Mouse (Mus musculus) embryonic facial prominence, embryonic 14.5 days (tissue): ENCODE data around the gene Capn13. TPM values are rescaled to one million over a fixed set of nuclear protein-coding genes. Genes with fewer than 3 reads are reported as not detected.
"Not testable (repeated sequence)": the region's sequence is repeated elsewhere in the genome, so short reads cannot be mapped to it uniquely, and the experiment has no call there.

Experiments
- ATAC-seq: fragments of 200-750 bp; cut with Nextera tagmentation; 2 replicates; pipeline ENCODE4 v1.8.0; 2017; ENCODE audit warnings: low read depth, moderate number of reproducible peaks, moderate TSS enrichment
- DNase-seq: peaks from one replicate; pipeline ENCODE4 v3.0.0-alpha.2; 2015; ENCODE audit warnings: low spot score
- H3K27ac ChIP-seq: fragments of 300-500 bp; sonication (generic); replicated peaks from 2 replicates; pipeline ENCODE4 v1.5.1; 2014; ENCODE audit warnings: low read depth, mild to moderate bottlenecking, low read length, moderate library complexity
- H3K27me3 ChIP-seq: fragments of 300-500 bp; sonication (generic); replicated peaks from 2 replicates; pipeline ENCODE4 v1.6.1; 2014; ENCODE audit warnings: low read length; ENCODE audit not compliant: control insufficient read depth, insufficient read depth
- H3K36me3 ChIP-seq: fragments of 300-500 bp; sonication (generic); 2 replicates; pipeline ENCODE4 v1.6.1; 2014; ENCODE audit warnings: low read length, mixed read lengths; ENCODE audit not compliant: control insufficient read depth, insufficient read depth
- H3K4me1 ChIP-seq: fragments of 300-500 bp; sonication (generic); 2 replicates; pipeline ENCODE4 v1.6.1; 2014; ENCODE audit warnings: antibody characterized with exemption, low read length; ENCODE audit not compliant: control insufficient read depth, insufficient read depth
- H3K4me2 ChIP-seq: fragments of 300-500 bp; sonication (generic); 2 replicates; pipeline ENCODE4 v1.6.1; 2014; ENCODE audit warnings: low read depth, mild to moderate bottlenecking, low read length, moderate library complexity, mixed read lengths
- H3K4me3 ChIP-seq: fragments of 300-500 bp; sonication (generic); 2 replicates; pipeline ENCODE4 v1.5.1; 2014; ENCODE audit warnings: low read depth, mild to moderate bottlenecking, low read length
- H3K9ac ChIP-seq: fragments of 300-500 bp; sonication (generic); 2 replicates; pipeline ENCODE4 v1.6.1; 2014; ENCODE audit warnings: low read depth, mild to moderate bottlenecking, low read length, moderate library complexity, mixed read lengths
- H3K9me3 ChIP-seq: fragments of 300-500 bp; sonication (generic); 2 replicates; pipeline ENCODE4 v1.6.1; 2016; ENCODE audit warnings: low read length; ENCODE audit not compliant: control insufficient read depth
- WGBS: fragments of 180-500 bp; shearing (Covaris S2); extraction: QIAGEN DNeasy Blood & Tissue Kit; methylation state at CpG from one replicate; pipeline ENCODE4 v1.1.7; 2014; 5-methylcytosine and 5-hydroxymethylcytosine counted together
- polyA plus RNA-seq: library from polyadenylated mRNA; unstranded; fragments of >200 nt; fragmentation: Nextera tagmentation; extraction: Ambion mirVana; gene quantifications from 2 replicates; pipeline ENCODE4 v1.2.1, GENCODE M21; 2014

Capn13 gene
- polyA plus RNA-seq, 1 experiment from 2014 or later: 0.08 TPM

DNA sequence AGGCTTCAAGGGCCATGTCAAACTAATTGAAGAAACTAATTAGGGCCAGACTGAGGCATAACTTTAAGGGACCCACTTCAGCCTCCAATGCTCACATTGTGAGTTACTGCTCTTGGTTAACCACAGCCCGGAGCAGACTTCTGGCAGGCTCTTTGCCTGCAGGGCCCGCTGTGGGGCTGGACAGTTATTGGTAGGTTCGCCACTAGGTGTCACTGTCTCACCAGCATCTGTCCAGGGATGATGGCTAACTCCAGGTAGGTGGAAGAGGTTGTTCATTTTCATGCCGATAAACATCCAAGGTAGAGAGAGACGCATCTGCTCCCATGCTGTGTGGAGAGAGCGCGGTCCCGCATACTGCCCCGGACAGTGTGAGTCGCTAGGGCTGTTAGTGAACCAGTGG lies 98.6 kb downstream of the Capn13 start:
- Histone ChIP-seq H3K4me1 (no peaks in the 10 kb centered on the region), H3K9me3 (no peaks in the 10 kb centered on the region), H3K27ac (no peak overlapping the region), H3K9ac (no peak overlapping the region), H3K36me3 (no peaks in the 10 kb centered on the region), H3K27me3 (no peaks in the 10 kb centered on the region), H3K4me3 (no peak overlapping the region), H3K4me2 (no peak overlapping the region)
- DNase-seq (peak; percentile 82), ATAC-seq (peak; percentile 78; the same call in 1 of the 2 replicates)
- 2% methylated on average over 10 of the region's 10 CpGs for WGBS

DNA sequence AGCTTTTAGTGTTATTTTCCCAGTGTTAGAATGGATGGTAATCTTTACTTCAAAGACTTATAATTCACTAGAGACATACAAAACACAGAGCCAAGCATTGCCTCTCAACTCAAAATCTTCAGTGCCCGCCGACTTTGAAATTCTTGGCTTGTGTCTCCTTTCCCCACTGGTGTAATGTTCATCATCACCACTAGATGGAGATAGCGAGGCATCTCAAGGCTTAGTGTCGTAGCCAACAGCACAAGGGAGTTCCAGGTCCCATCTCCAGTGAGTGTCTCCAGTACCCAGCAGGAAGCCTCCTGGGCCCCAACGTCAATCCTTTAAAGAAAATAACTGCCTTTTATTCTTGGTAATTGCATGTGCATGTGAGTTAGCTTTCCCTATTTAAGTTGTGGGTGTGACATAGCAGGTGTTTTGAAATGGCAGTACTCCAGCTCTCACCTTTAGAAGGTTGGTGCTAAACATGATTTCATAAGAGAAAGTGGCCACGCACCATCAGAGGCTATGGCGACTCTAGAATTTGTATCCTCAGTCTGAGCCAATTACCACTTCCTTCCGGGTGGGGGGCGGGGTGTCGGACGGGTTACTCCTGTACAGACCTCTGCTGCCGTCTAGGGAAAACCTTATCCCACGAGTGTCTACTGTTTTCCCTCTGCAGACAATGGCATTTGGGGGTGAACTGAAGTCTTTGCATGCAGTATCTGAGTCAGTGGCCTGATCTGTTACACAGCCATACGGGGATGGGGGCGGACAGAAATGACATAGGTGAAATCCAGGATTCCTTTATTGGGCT lies 99.2 kb downstream of the Capn13 start:
- H3K4me3 ChIP-seq: no peak overlapping the region
- H3K36me3 ChIP-seq: no peaks in the 10 kb centered on the region
- no peak for ATAC-seq
- H3K4me2 ChIP-seq: no peak overlapping the region
- no peak overlapping the region for H3K9ac ChIP-seq
- no peaks in the 10 kb centered on the region for H3K27me3 ChIP-seq
- peak; percentile 80 for DNase-seq
- no peaks in the 10 kb centered on the region for H3K9me3 ChIP-seq
- 33% methylated on average over 15 of the region's 15 CpGs for WGBS
- H3K4me1 ChIP-seq: no peaks in the 10 kb centered on the region
- H3K27ac ChIP-seq: no peak overlapping the region

GRCm38 (mm10) chr17:73300147-73300880 lies 100.4 kb downstream of the Capn13 start:
- H3K4me3 ChIP-seq: no peak overlapping the region
- no peak overlapping the region for H3K27ac ChIP-seq
- no peak for ATAC-seq
- peak; percentile 46 for DNase-seq
- no peaks in the 10 kb centered on the region for H3K4me1 ChIP-seq
- H3K9ac ChIP-seq: no peak overlapping the region
- H3K27me3 ChIP-seq: no peaks in the 10 kb centered on the region
- WGBS: 69% methylated on average over 6 of the region's 7 CpGs
- H3K4me2 ChIP-seq: no peak overlapping the region
- H3K36me3 ChIP-seq: no peaks in the 10 kb centered on the region
- no peaks in the 10 kb centered on the region for H3K9me3 ChIP-seq

DNA sequence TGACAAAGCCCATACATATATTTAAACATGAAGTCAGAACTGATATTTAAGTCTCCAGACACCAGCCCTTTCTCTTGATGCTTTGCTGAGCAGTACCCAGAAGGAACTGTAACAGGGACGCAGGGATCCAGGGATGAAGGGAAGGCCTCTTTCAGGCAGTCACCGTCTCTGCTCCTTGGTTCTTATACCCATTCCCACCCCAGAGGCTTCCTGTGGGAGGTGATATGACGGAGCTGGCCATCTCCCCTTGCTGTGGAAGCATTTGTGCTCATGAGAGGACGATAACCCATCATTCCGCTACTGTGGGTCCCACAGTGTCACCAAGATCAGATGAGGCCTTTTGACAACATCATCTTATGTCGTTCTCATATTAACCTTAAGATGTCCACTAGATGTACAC lies 101.7 kb downstream of the Capn13 start:
- WGBS: 84% methylated on average over 6 of the region's 6 CpGs
- Histone ChIP-seq H3K4me1 (no peaks in the 10 kb centered on the region), H3K36me3 (no peaks in the 10 kb centered on the region), H3K4me2 (no peak overlapping the region), H3K27ac (no peak overlapping the region), H3K9ac (no peak overlapping the region), H3K9me3 (peaks cover 2% of the 10 kb centered on the region; the same call in 1 of the 2 replicates), H3K27me3 (no peaks in the 10 kb centered on the region), H3K4me3 (no peak overlapping the region)
- no peak for DNase-seq
- no peak for ATAC-seq

- H3K27ac ChIP-seq: no peak overlapping the region
- H3K27me3 ChIP-seq: no peaks in the 10 kb centered on the region
- no peaks in the 10 kb centered on the region for H3K36me3 ChIP-seq
- H3K4me1 ChIP-seq: no peaks in the 10 kb centered on the region
- DNase-seq (peak; percentile 85), ATAC-seq (0 out of 2 replicates have a peak, but pooled peaks have one; percentile 50)
- 31% methylated on average over 4 of the region's 4 CpGs for WGBS
- H3K4me2 ChIP-seq: no peak overlapping the region
- no peak overlapping the region for H3K9ac ChIP-seq
- no peak overlapping the region for H3K4me3 ChIP-seq
- peaks cover 4% of the 10 kb centered on the region; the same call in 1 of the 2 replicates for H3K9me3 ChIP-seq
Observed at GRCm38 (mm10) chr17:73296855-73297254, 103.8 kb downstream of the Capn13 start.

GRCm38 (mm10) chr17:73293237-73293636 lies 107.4 kb downstream of the Capn13 start:
- 70% methylated on average over 3 of the region's 3 CpGs for WGBS

GRCm38 (mm10) chr17:73284301-73284700 lies 116.4 kb downstream of the Capn13 start:
- Histone ChIP-seq H3K27me3 (no peaks in the 10 kb centered on the region), H3K4me3 (no peak overlapping the region), H3K4me1 (no peaks in the 10 kb centered on the region), H3K9me3 (no peaks in the 10 kb centered on the region), H3K9ac (no peak overlapping the region), H3K27ac (0 out of 2 replicates have a peak overlapping the region, but pooled peaks have one; percentile 22), H3K4me2 (no peak overlapping the region), H3K36me3 (no peaks in the 10 kb centered on the region)
- no peak for ATAC-seq
- 19% methylated on average over 2 of the region's 2 CpGs for WGBS
- DNase-seq: peak; percentile 64

More at GRCm38 (mm10) chr17:73293237-73293636, 107.4 kb downstream of the Capn13 start:
- ATAC-seq (no peak), DNase-seq (no peak)
- peaks cover 4% of the 10 kb centered on the region; the same call in 1 of the 2 replicates for H3K9me3 ChIP-seq
- H3K27me3 ChIP-seq: no peaks in the 10 kb centered on the region
- H3K36me3 ChIP-seq: no peaks in the 10 kb centered on the region
- H3K4me3 ChIP-seq: no peak overlapping the region
- no peak overlapping the region for H3K27ac ChIP-seq
- no peak overlapping the region for H3K4me2 ChIP-seq
- H3K9ac ChIP-seq: no peak overlapping the region
- no peaks in the 10 kb centered on the region for H3K4me1 ChIP-seq

DNA sequence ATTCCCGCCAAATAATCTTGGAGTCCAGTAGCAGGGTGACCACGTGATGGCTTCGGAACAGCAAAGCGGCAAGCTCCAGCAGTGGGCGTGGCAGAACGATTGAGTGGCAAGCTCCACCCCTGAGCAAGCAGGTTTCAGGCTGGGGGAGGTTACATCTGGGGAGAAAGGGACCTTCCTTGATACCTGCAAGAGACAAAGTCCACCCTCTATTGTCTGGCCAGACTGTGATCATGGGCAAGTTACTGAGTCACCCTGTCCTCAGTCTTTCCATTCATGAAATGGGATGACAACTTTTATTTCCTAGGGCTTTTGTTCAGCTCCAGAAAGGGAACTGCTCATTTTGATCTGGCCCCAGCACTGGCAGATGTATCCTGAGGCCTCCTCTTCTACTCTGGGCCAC lies 118.0 kb downstream of the Capn13 start:
- not testable (repeated sequence) for H3K4me3 ChIP-seq, H3K9me3 ChIP-seq, H3K4me2 ChIP-seq, H3K9ac ChIP-seq, ATAC-seq, DNase-seq, H3K4me1 ChIP-seq, H3K27ac ChIP-seq, H3K27me3 ChIP-seq, H3K36me3 ChIP-seq
- WGBS: 39% methylated on average over 6 of the region's 6 CpGs
